Mouse (Mus musculus): ENCODE measurements at regions not wholly inside any gene's neighbourhood (a gene's known extent, or its start where the extent isn't known, plus 50 kb on each side); places are given as distances from the start of the nearest gene placed in this dataset.

GRCm38 (mm10) chr1:57673957-57674699, 99.8 kb upstream of the Spats2l start:
- TF ChIP-seq POLR2A (IDR thresholded peaks at IDR 0.05; ENCODE audit: low read depth, low read length) = no peak
- no peak for TF ChIP-seq CTCF (IDR thresholded peaks at IDR 0.05; ENCODE audit: extremely low read depth, insufficient read depth, insufficient read length, insufficient replicate concordance)

All from spleen, adult 2 months (tissue).